Mouse (Mus musculus) erythroblast, embryonic 14.5 days (primary cell): Measurements from ENCODE around the gene Glycam1.

Experiments used
- GATA1 ChIP-seq: IDR thresholded peaks from 2 replicates; pipeline ENCODE4 v1.6.1; 2012; ENCODE audit warnings: low read length, inconsistent platforms, mixed read lengths
- TAL1 ChIP-seq: IDR thresholded peaks from 3 replicates; pipeline ENCODE4 v1.6.1; 2012; ENCODE audit warnings: low read length, inconsistent platforms, mixed read lengths

DNA sequence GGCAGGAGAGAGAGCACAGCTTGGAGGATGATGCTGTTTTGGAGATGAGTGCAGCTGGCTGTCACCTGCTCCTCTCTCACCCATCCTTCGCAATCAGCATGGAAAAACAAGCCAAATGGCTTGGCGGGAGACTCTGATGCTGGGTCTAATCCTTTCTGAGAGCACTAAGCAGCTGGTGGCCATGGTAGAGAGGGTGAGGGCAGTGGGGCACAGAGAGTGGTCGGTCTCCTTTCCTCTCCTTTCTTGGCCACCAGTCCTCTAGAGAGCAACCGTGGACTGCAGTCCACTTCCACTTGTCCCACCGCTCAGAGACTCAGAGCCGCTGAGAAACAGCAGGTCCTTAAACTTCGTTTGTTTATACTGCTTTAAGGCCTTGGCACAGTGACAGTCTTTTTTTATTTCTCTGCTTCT, 51.3 kb downstream of the Glycam1 start:
- TF ChIP-seq GATA1 (no peak), TAL1 (no peak)
